Mouse (Mus musculus) neural tube, embryonic 11.5 days (tissue): ENCODE data around the gene Adck2. TPM values are rescaled to one million over a fixed set of nuclear protein-coding genes. Genes with fewer than 3 reads are reported as not detected.

ENCODE experiments used
- polyA plus RNA-seq: library from polyadenylated mRNA; unstranded; fragments of >200 nt; fragmentation: Nextera tagmentation; extraction: Ambion mirVana; gene quantifications from 2 replicates; pipeline ENCODE4 v1.2.1, GENCODE M21; 2014

The Adck2 gene
- polyA plus RNA-seq, 1 experiment from 2014 or later, result 32.3 TPM

Other genes starting within 250 kb of the Adck2 start
- 54.1 and 58.8 TPM in 2 replicates for gene Slc37a3, start 196.2 kb upstream of the Adck2 start, polyA plus RNA-seq
- gene Rab19, start 192.7 kb upstream of the Adck2 start, polyA plus RNA-seq, result 0.19 and 0.26 TPM in 2 replicates
- gene Mkrn1, start 153.4 kb upstream of the Adck2 start, polyA plus RNA-seq, result 130 and 145 TPM in 2 replicates
- gene Dennd2a, start 16.0 kb upstream of the Adck2 start, polyA plus RNA-seq, result 43.6 and 43.7 TPM in 2 replicates
- 0.93 and 2.1 TPM in 2 replicates for gene Gm42420, start 11.9 kb downstream of the Adck2 start, polyA plus RNA-seq
- gene Ndufb2, start 18.7 kb downstream of the Adck2 start, polyA plus RNA-seq, result 272 and 273 TPM in 2 replicates
- 22.1 TPM in 2 replicates for gene Braf, start 151.6 kb downstream of the Adck2 start, polyA plus RNA-seq
- 226 and 230 TPM in 2 replicates for gene Mrps33, start 237.1 kb downstream of the Adck2 start, polyA plus RNA-seq